Mouse (Mus musculus) liver, postnatal 0 days (tissue): ENCODE results near the gene Rras. TPM values are rescaled to one million over a fixed set of nuclear protein-coding genes. Genes with fewer than 3 reads are reported as not detected.

Experiments
- ATAC-seq: fragments of 200-750 bp; cut with Nextera tagmentation; 2 replicates; pipeline ENCODE4 v1.8.0; 2017; ENCODE audit warnings: mild to moderate bottlenecking, moderate library complexity
- DNase-seq: peaks from one replicate; pipeline ENCODE4 v3.0.0-alpha.2; 2016
- H3K27ac ChIP-seq: fragments of 300-500 bp; sonication (generic); 2 replicates; pipeline ENCODE4 v1.5.1; 2014; ENCODE audit warnings: antibody characterized with exemption, moderate library complexity, mild to moderate bottlenecking, low read depth
- H3K27me3 ChIP-seq: fragments of 300-500 bp; sonication (generic); 2 replicates; pipeline ENCODE4 v1.6.1; 2014; ENCODE audit warnings: low read length, control low read depth, mixed read lengths; ENCODE audit not compliant: insufficient read depth
- H3K36me3 ChIP-seq: fragments of 300-500 bp; sonication (generic); replicated peaks from 2 replicates; pipeline ENCODE4 v1.6.1; 2014; ENCODE audit warnings: mild to moderate bottlenecking, control low read depth, low read length, moderate library complexity, mixed read lengths; ENCODE audit not compliant: insufficient read depth
- H3K4me1 ChIP-seq: fragments of 300-500 bp; sonication (generic); 2 replicates; pipeline ENCODE4 v1.6.1; 2014; ENCODE audit warnings: antibody characterized with exemption, mild to moderate bottlenecking, control low read depth; ENCODE audit not compliant: insufficient read depth
- H3K4me2 ChIP-seq: fragments of 300-500 bp; sonication (generic); 2 replicates; pipeline ENCODE4 v1.6.1; 2014; ENCODE audit warnings: low read depth, mild to moderate bottlenecking, low read length, moderate library complexity, mixed read lengths
- H3K4me3 ChIP-seq: fragments of 300-500 bp; sonication (generic); 2 replicates; pipeline ENCODE4 v1.5.1; 2014; ENCODE audit warnings: low read depth, low read length
- H3K9ac ChIP-seq: fragments of 300-500 bp; sonication (generic); replicated peaks from 2 replicates; pipeline ENCODE4 v1.6.1; 2014; ENCODE audit warnings: mild to moderate bottlenecking, moderate library complexity
- H3K9me3 ChIP-seq: fragments of 300-500 bp; sonication (generic); 2 replicates; pipeline ENCODE4 v1.6.1; 2016; ENCODE audit warnings: mild to moderate bottlenecking, control low read depth, low read length, mixed read lengths
- CTCF ChIP-seq: sonication (generic); IDR thresholded peaks from 2 replicates; pipeline ENCODE4 v1.5.1; 2016; ENCODE audit warnings: antibody characterized with exemption, low read depth
- EP300 ChIP-seq: IDR thresholded peaks from 2 replicates; pipeline ENCODE4 v1.6.1; 2016; ENCODE audit warnings: antibody characterized with exemption, low read depth, mild to moderate bottlenecking
- WGBS: fragments of 180-500 bp; shearing (Covaris S2); extraction: QIAGEN DNeasy Blood & Tissue Kit; methylation state at CpG from one replicate; pipeline ENCODE4 v1.1.7; 2014; ENCODE audit not compliant: insufficient replicate concordance; 5-methylcytosine and 5-hydroxymethylcytosine counted together
- polyA plus RNA-seq: library from polyadenylated mRNA; unstranded; fragments of >200 nt; fragmentation: Nextera tagmentation; extraction: Ambion mirVana; gene quantifications from 2 replicates; pipeline ENCODE4 v1.2.1, GENCODE M21; 2015

Rras gene
- polyA plus RNA-seq, 1 experiment from 2014 or later, result 25.4 TPM

DNA sequence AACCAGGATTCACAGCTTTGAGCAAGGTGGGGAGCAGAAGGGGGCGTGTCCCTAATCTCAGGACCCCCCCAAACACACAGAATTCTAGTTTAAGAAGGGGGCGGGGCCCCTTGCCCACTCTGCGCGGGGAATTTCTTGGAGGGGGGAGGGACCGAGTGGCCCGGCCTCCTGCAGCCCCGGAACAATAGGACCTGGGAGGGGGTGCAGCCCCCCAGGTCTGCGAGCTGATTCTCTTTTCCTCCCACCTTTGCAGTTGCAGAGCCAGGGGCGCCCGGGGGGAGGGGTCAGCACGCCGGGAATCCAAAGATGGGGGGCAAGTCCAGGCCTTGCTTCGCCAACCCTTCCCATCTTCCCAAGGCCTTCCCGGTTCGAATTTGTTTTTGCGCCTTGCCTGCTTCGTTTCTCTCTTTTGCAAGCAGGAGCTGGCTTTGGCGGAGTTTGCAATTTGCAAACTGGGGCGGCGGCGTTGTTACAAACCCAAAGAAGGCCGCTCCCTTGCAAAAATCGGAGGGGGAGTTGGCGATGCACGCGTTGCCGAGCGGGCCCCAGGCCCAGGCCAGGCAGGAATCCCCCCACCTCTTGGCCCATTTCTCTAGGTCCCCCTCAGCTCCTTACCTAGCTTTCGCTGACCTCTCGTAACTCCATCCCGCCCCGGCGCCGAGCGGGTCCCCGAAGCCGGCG, 34.6 kb downstream of the Rras start:
- H3K4me3 ChIP-seq, result peak overlapping the region; percentile 93
- no peaks in the 10 kb centered on the region for H3K9me3 ChIP-seq
- TF ChIP-seq CTCF, result no peak
- no peak for TF ChIP-seq EP300
- ATAC-seq (no peak), DNase-seq (no peak)
- H3K4me1 ChIP-seq, result peaks cover 29% of the 10 kb centered on the region
- 2% methylated on average over 35 of the region's 38 CpGs for WGBS
- peak overlapping the region; percentile 77 for H3K9ac ChIP-seq
- peaks cover 27% of the 10 kb centered on the region for H3K36me3 ChIP-seq
- H3K27ac ChIP-seq, result peak overlapping the region; percentile 96
- peak overlapping the region; percentile 94 for H3K4me2 ChIP-seq
- no peaks in the 10 kb centered on the region for H3K27me3 ChIP-seq

DNA sequence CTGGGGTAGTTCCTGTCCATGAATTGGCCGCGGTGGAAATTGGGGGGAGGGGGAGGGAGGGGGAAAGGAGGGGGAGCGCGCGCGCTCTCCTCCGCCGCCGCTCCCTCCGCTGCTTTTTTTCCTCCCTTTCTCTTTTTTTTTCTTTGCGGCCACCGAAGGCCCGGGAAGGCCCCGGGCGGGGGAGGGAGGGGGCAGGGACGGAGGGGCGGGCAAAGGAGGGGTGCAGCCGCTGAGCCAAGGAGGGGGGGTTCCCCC, 35.0 kb downstream of the Rras start, which contains the start of gene Prr12:
Gene Prr12 (minus strand): TSS at position 20 of the 255 bp plus-strand sequence.
- no peaks in the 10 kb centered on the region for H3K9me3 ChIP-seq
- peak within 1 kb of the TSS; percentile 93 for H3K4me3 ChIP-seq
- peak; percentile 18; the same call in 1 of the 2 replicates for ATAC-seq
- peak within 1 kb of the TSS; percentile 96 for H3K27ac ChIP-seq
- H3K4me1 ChIP-seq, result peaks cover 29% of the 10 kb centered on the region
- no CpG with 5 or more reads among the region's 18 CpGs for WGBS
- H3K4me2 ChIP-seq, result peak within 1 kb of the TSS; percentile 94
- H3K27me3 ChIP-seq, result no peaks in the 10 kb centered on the region
- H3K36me3 ChIP-seq, result peaks cover 22% of the 10 kb centered on the region
- TF ChIP-seq EP300 (no peak), CTCF (no peak)
- peak within 1 kb of the TSS; percentile 77 for H3K9ac ChIP-seq
- DNase-seq, result no peak

DNA sequence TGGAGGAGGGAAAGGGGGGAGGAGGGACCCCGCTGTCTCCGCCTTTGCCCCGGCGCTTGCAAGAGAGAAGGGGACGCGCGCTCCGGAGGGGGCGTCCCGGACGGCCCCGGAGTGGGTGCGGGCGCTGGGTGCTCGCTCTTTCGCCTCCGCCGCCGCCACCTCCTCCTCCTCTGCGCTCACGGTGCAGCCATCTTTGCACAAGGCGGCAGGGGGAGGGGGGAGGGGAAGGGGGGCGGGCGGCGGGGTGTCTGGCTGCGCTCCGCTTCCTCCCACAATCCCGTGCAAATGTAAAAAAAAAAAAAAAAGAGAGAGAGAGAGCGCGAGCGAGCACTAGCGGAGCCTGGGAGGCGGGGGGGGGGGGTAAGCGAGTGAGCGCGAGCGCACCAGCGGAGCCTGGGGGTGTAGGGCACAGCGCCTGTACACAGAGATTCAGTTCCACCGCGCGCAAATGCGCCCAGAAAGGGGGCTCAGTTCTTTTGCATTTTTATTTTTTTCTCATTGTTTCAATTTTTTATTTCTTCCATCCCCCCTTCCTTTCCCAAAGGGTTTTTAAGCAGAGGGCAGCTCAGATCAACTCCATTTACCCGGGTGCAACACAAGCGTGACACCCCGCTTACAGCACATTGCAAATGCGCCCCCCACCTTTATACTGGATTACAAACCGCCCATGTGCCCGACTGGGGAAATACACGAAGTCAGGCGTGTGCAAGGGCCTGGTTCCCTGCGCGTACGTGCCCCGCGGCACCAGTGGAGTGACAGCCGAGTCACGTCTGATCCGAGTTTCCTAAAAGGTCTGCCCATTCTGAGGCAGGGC, 35.6 kb downstream of the Rras start:
- Histone ChIP-seq H3K27me3 (no peaks in the 10 kb centered on the region), H3K27ac (peak overlapping the region; percentile 96), H3K9me3 (no peaks in the 10 kb centered on the region), H3K4me1 (peaks cover 29% of the 10 kb centered on the region), H3K36me3 (peaks cover 21% of the 10 kb centered on the region), H3K4me2 (peak overlapping the region; percentile 94), H3K4me3 (peak overlapping the region; percentile 93), H3K9ac (peak overlapping the region; percentile 77)
- peak; percentile 54 for ATAC-seq
- peak; percentile 80 for DNase-seq
- TF ChIP-seq CTCF, result no peak
- no peak for TF ChIP-seq EP300
- WGBS, result 1% methylated on average over 35 of the region's 59 CpGs

DNA sequence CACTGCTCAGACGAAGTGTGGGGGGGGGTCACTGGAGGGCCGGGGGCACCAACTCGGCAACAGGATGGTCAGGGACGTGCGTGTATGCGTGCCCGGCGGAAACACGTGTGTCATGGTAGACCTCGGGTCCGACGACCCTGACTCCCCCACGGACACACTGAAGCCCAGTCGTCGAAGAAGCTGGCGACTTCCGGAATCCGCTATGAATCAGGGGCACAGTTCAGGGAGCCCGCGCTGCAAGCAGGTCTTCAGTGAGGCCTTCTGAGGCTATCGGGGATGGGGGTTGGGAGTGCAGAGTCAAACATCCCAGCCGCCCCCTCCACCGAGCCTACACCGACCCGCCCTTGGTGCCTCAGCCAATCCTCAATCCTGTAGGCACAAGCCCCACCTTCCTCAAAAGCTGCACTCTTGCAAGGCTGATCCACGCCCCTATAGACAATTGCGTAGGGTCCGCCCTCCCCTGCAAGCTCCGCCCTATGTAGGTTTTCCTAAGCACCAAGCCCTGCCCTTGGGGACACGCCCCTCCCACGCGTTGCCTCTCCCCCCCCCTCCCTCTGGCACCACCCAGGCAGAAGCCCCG, 36.3 kb downstream of the Rras start:
- H3K4me2 ChIP-seq, result peak overlapping the region; percentile 94
- WGBS, result 0% methylated on average over 32 of the region's 33 CpGs
- peak; percentile 92 for DNase-seq

DNA sequence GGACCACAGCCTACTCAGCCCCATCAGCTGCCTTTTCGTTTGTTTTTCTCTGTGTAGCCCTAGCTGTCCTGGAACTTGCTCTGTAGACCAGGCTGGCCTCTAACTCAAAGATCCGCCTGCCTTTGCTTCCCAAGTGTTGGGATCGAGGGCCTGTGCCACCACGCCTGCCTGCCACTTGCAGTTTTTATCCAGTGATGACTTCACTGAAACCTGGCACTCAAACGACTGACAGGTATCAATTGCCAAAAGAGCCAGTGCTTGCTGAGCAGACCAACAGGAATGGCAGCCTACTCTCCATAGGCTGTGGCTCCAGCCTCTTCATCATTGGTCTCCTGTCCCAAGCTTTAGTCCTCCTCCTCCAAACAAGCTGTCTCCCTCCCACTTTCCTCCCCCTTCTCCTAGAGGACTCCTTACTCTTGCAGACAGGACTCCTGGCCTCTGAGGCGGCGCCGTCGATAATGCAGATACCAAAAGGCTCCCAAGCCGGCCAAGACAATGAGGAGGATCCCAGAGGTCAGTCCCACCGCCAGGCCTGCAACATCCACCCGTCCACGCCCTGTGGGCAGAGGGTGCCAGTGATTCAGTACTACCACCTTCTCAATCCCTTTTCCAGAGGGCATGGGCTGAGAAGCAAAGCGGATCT, 38.7 kb downstream of the Rras start:
- 79% methylated on average over 14 of the region's 14 CpGs for WGBS
- Histone ChIP-seq H3K4me2 (no peak overlapping the region), H3K9me3 (no peaks in the 10 kb centered on the region), H3K27ac (no peak overlapping the region), H3K36me3 (no peaks in the 10 kb centered on the region), H3K27me3 (no peaks in the 10 kb centered on the region), H3K4me3 (no peak overlapping the region), H3K9ac (no peak overlapping the region), H3K4me1 (peaks cover 30% of the 10 kb centered on the region)
- no peak for ATAC-seq
- no peak for DNase-seq
- no peak for TF ChIP-seq CTCF
- TF ChIP-seq EP300, result no peak

More for the DNA sequence above, 36.3 kb downstream of the Rras start:
- Histone ChIP-seq H3K27ac (peak overlapping the region; percentile 96), H3K9me3 (no peaks in the 10 kb centered on the region), H3K36me3 (peaks cover 14% of the 10 kb centered on the region), H3K9ac (peak overlapping the region; percentile 77), H3K27me3 (no peaks in the 10 kb centered on the region), H3K4me3 (peak overlapping the region; percentile 93), H3K4me1 (peaks cover 29% of the 10 kb centered on the region)
- peak; percentile 66; the same call in 1 of the 2 replicates for TF ChIP-seq EP300
- no peak for TF ChIP-seq CTCF
- ATAC-seq, result peak; percentile 94

DNA sequence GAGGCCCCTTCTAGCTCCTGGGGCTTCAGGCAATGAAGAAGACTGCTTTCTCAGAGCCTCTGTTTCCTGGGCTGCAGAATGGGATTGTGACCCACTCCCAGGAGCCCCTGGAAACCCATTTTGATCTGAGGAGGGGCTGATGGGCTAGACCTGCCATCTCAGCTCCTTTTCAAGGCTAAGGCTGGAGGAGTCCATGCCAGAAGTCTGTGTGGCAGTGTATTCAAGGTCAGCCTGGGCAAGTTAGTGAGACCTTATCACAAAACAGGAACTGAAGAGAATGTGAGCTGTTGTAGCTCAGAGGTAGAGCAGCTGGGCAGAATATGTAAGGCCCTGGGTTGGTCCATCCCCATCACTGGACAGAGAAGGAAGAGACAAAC, 39.2 kb downstream of the Rras start:
- Histone ChIP-seq H3K9me3 (no peaks in the 10 kb centered on the region), H3K4me3 (no peak overlapping the region), H3K4me2 (no peak overlapping the region), H3K36me3 (no peaks in the 10 kb centered on the region), H3K27ac (no peak overlapping the region), H3K9ac (no peak overlapping the region), H3K27me3 (no peaks in the 10 kb centered on the region), H3K4me1 (peaks cover 29% of the 10 kb centered on the region)
- DNase-seq (no peak), ATAC-seq (no peak)
- TF ChIP-seq CTCF (no peak), EP300 (no peak)
